10 mouse cellular contexts compared by ENCODE assay signal in the genomic region with DNA sequence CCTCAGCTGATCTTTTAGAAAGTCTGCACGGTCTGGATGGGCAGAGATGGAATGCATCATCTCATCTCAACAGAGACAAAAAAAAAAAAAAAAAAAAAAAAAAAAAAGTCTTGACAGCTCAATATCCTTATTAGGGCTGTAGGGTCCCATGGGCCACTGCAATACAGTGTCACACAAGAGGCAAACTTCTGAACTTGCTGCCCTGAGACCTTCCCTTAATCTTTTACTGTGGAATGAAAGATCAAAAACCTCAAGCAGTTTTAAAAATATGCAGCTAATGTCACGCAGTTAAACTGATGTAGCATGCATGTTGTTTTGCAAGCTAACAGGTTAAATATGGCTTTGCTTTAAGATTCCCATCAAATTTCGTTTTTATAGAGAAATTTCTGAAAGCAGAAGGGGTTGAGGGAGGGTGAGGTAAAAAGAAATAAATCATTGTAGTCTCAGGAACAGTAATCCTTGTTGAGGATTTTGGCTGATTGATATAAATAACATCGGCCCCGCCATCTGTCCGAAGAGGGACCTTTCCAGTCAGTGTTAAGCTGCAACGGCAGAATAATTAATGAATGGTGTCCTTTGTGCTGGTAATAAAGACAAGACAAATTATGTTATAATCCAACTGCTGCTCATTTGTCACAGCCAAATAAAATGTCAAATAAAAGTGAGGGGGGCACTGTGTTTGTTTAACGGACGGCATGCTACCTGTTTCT.
A peak's percentile ranks its signal among the peaks of the same experiment; 100 is the strongest.
DNase-seq lines count a peak whose midpoint lies in the region; ATAC-seq lines count a peak whose summit lies in the region.
"Had no signal": no experiment of that assay in that cellular context is flagged by ENCODE, and none has a peak within 500 bp of the region (broad histone marks: within the 10 kb centered on the region; RNA-seq: fewer than 3 reads in every experiment).

No protein-coding gene starts in this region.

- H3K9me3 ChIP-seq in intestine, embryonic 14.5 days (ENCODE audit: control insufficient read depth, low read length) = no peaks in the 10 kb centered on the region
- H3K9me3 ChIP-seq in intestine, embryonic 16.5 days (ENCODE audit: control insufficient read depth, low read length) = no peaks in the 10 kb centered on the region
- H3K9me3 ChIP-seq in embryonic facial prominence, embryonic 14.5 days (ENCODE audit: control insufficient read depth, low read length) = no peaks in the 10 kb centered on the region
- H3K9me3 ChIP-seq in kidney, embryonic 14.5 days (ENCODE audit: control insufficient read depth, low read length) = no peaks in the 10 kb centered on the region
- H3K9me3 ChIP-seq in neural tube, embryonic 12.5 days = no peaks in the 10 kb centered on the region

- H3K4me1 ChIP-seq in intestine, embryonic 14.5 days (replicated peaks; ENCODE audit: control insufficient read depth, insufficient read depth, low read length) = peaks cover 9% of the 10 kb centered on the region; the same call in 1 of the 2 replicates
- H3K4me1 ChIP-seq in intestine, embryonic 16.5 days (ENCODE audit: control insufficient read depth, insufficient read depth, low read length) = peaks cover 6% of the 10 kb centered on the region; the same call in 1 of the 2 replicates
- peaks cover 10% of the 10 kb centered on the region; the same call in 1 of the 2 replicates for H3K4me1 ChIP-seq in embryonic facial prominence, embryonic 14.5 days (ENCODE audit: control insufficient read depth, insufficient read depth, low read length)
- H3K4me1 ChIP-seq in kidney, embryonic 14.5 days (ENCODE audit: control insufficient read depth, insufficient read depth, low read length) = no peaks in the 10 kb centered on the region
- peaks cover 10% of the 10 kb centered on the region for H3K4me1 ChIP-seq in neural tube, embryonic 12.5 days

- DNase-seq in intestine, embryonic 14.5 days (ENCODE audit: low spot score) = no peak
- peak; percentile 45 for DNase-seq in embryonic facial prominence, embryonic 14.5 days (ENCODE audit: low spot score)
- DNase-seq in cerebellum, postnatal 25 days = no peak
- no peak for DNase-seq in layer of hippocampus, postnatal 36 days
- DNase-seq in natural killer cell, adult 2 months (ENCODE audit: low spot score in 2 of 2) = no peak
- DNase-seq: cerebellum, adult 18-20 months; lung, postnatal 4 days had no signal

- no peak overlapping the region for H3K9ac ChIP-seq in intestine, embryonic 14.5 days (ENCODE audit: low read length)
- H3K9ac ChIP-seq in intestine, embryonic 16.5 days (ENCODE audit: low read depth, low read length) = no peak overlapping the region
- H3K9ac ChIP-seq in embryonic facial prominence, embryonic 14.5 days (ENCODE audit: low read depth, low read length) = no peak overlapping the region
- no peak overlapping the region for H3K9ac ChIP-seq in kidney, embryonic 14.5 days (ENCODE audit: low read depth, low read length)
- no peak overlapping the region for H3K9ac ChIP-seq in neural tube, embryonic 12.5 days

- ATAC-seq in intestine, embryonic 14.5 days (replicated peaks; ENCODE audit: low FRiP score, low TSS enrichment, low read depth) = no peak
- no peak for ATAC-seq in intestine, embryonic 16.5 days
- ATAC-seq in embryonic facial prominence, embryonic 14.5 days (ENCODE audit: low read depth) = no peak
- peak; percentile 91 for ATAC-seq in kidney, embryonic 14.5 days (ENCODE audit: low FRiP score, low TSS enrichment)
- ATAC-seq in neural tube, embryonic 12.5 days (ENCODE audit: low FRiP score, low read depth) = peak; percentile 31; the same call in 1 of the 2 replicates

- WGBS in intestine, embryonic 14.5 days = 17% methylated on average over 9 of the region's 9 CpGs
- WGBS in intestine, embryonic 16.5 days = 20% methylated on average over 9 of the region's 9 CpGs
- 31% methylated on average over 9 of the region's 9 CpGs for WGBS in embryonic facial prominence, embryonic 14.5 days
- 32% methylated on average over 9 of the region's 9 CpGs for WGBS in kidney, embryonic 14.5 days
- WGBS in neural tube, embryonic 12.5 days = 25% methylated on average over 9 of the region's 9 CpGs

- H3K27me3 ChIP-seq in intestine, embryonic 14.5 days (replicated peaks; ENCODE audit: control insufficient read depth, insufficient read depth, low read length) = no peaks in the 10 kb centered on the region
- no peaks in the 10 kb centered on the region; the same call in 1 of the 2 replicates for H3K27me3 ChIP-seq in intestine, embryonic 16.5 days (replicated peaks; ENCODE audit: control insufficient read depth, insufficient read depth, low read length)
- H3K27me3 ChIP-seq in embryonic facial prominence, embryonic 14.5 days (replicated peaks; ENCODE audit: control insufficient read depth, insufficient read depth, low read length) = no peaks in the 10 kb centered on the region
- H3K27me3 ChIP-seq in kidney, embryonic 14.5 days (ENCODE audit: control insufficient read depth, insufficient read depth, low read length) = no peaks in the 10 kb centered on the region
- no peaks in the 10 kb centered on the region for H3K27me3 ChIP-seq in neural tube, embryonic 12.5 days (replicated peaks)

- H3K4me2 ChIP-seq in intestine, embryonic 14.5 days (ENCODE audit: low read length) = peak overlapping the region; percentile 7
- H3K4me2 ChIP-seq in intestine, embryonic 16.5 days (ENCODE audit: low read depth, low read length) = no peak overlapping the region
- peak overlapping the region; percentile 40 for H3K4me2 ChIP-seq in embryonic facial prominence, embryonic 14.5 days (ENCODE audit: low read depth, low read length)
- no peak overlapping the region for H3K4me2 ChIP-seq in kidney, embryonic 14.5 days (replicated peaks; ENCODE audit: low read depth, low read length)
- 0 out of 2 replicates have a peak overlapping the region, but pooled peaks have one; percentile 18 for H3K4me2 ChIP-seq in neural tube, embryonic 12.5 days (replicated peaks)

- H3K36me3 ChIP-seq in intestine, embryonic 14.5 days (ENCODE audit: control insufficient read depth, insufficient read depth, low read length) = no peaks in the 10 kb centered on the region
- H3K36me3 ChIP-seq in intestine, embryonic 16.5 days (ENCODE audit: control insufficient read depth, insufficient read depth, low read length) = no peaks in the 10 kb centered on the region
- no peaks in the 10 kb centered on the region for H3K36me3 ChIP-seq in embryonic facial prominence, embryonic 14.5 days (ENCODE audit: control insufficient read depth, insufficient read depth, low read length)
- H3K36me3 ChIP-seq in kidney, embryonic 14.5 days (ENCODE audit: control insufficient read depth, insufficient read depth, low read length) = no peaks in the 10 kb centered on the region
- H3K36me3 ChIP-seq in neural tube, embryonic 12.5 days = no peaks in the 10 kb centered on the region

- H3K4me3 ChIP-seq in intestine, embryonic 14.5 days (ENCODE audit: low read depth, low read length) = no peak overlapping the region
- no peak overlapping the region for H3K4me3 ChIP-seq in intestine, embryonic 16.5 days (ENCODE audit: low read length)
- no peak overlapping the region for H3K4me3 ChIP-seq in embryonic facial prominence, embryonic 14.5 days (ENCODE audit: low read depth, low read length)
- no peak overlapping the region for H3K4me3 ChIP-seq in kidney, embryonic 14.5 days (ENCODE audit: low read length)
- H3K4me3 ChIP-seq in neural tube, embryonic 12.5 days = no peak overlapping the region

- H3K27ac ChIP-seq in intestine, embryonic 14.5 days (ENCODE audit: low read depth) = no peak overlapping the region
- H3K27ac ChIP-seq in intestine, embryonic 16.5 days (ENCODE audit: low read length) = no peak overlapping the region
- H3K27ac ChIP-seq in embryonic facial prominence, embryonic 14.5 days (replicated peaks; ENCODE audit: low read depth, low read length) = no peak overlapping the region
- H3K27ac ChIP-seq in kidney, embryonic 14.5 days (ENCODE audit: low read depth, low read length) = no peak overlapping the region
- H3K27ac ChIP-seq in neural tube, embryonic 12.5 days = no peak overlapping the region

Comparison
In these comparisons a context has a peak if more than half of its experiments do, and no peak if none do; other contexts are left out.
1. H3K4me2 ChIP-seq: peak in intestine, embryonic 14.5 days (single experiment), embryonic facial prominence, embryonic 14.5 days (single experiment) and neural tube, embryonic 12.5 days (single experiment); none in intestine, embryonic 16.5 days (single experiment) and kidney, embryonic 14.5 days (single experiment).
2. ATAC-seq: peak in kidney, embryonic 14.5 days (single experiment) and neural tube, embryonic 12.5 days (single experiment); none in intestine, embryonic 14.5 days (single experiment), intestine, embryonic 16.5 days (single experiment) and embryonic facial prominence, embryonic 14.5 days (single experiment).